Mouse (Mus musculus) brain, embryonic 14.5 days (tissue): ENCODE measurements around the gene Acsl6. TPM values are rescaled to one million over a fixed set of nuclear protein-coding genes. Genes with fewer than 3 reads are reported as not detected.

Source experiments
- DNase-seq: peaks from one replicate; pipeline ENCODE4 v3.0.0-alpha.2; 2011; ENCODE audit warnings: low read depth
- CTCF ChIP-seq: fragments of 200-500 bp; IDR thresholded peaks from 2 replicates; pipeline ENCODE4 v1.5.1; 2012; ENCODE audit warnings: inconsistent platforms, mild to moderate bottlenecking, moderate library complexity, borderline replicate concordance; ENCODE audit not compliant: insufficient read depth, insufficient read length; ENCODE audit errors: extremely low read depth
- POLR2A ChIP-seq: fragments of 200-500 bp; IDR thresholded peaks from 2 replicates; pipeline ENCODE4 v1.6.1; 2012; ENCODE audit warnings: mild to moderate bottlenecking, inconsistent platforms, borderline replicate concordance; ENCODE audit not compliant: poor library complexity, insufficient read depth, insufficient read length, severe bottlenecking; ENCODE audit errors: extremely low read depth
- polyA plus RNA-seq: library from polyadenylated mRNA; depleted of rRNA; stranded (reverse); fragments of >200 nt; gene quantifications from 2 replicates; pipeline ENCODE4 v1.2.3, GENCODE M21; 2012; rRNA removed

The Acsl6 gene
- polyA plus RNA-seq, 1 experiment, result 46.4 TPM

- TF ChIP-seq POLR2A, result no peak
- TF ChIP-seq CTCF, result no peak
- DNase-seq, result no peak
Measured at GRCm38 (mm10) chr11:54410612-54411011, 107.0 kb downstream of the Acsl6 start.

GRCm38 (mm10) chr11:54413017-54413416 lies 109.4 kb downstream of the Acsl6 start:
- TF ChIP-seq CTCF, result no peak
- TF ChIP-seq POLR2A, result no peak
- DNase-seq, result peak; percentile 60

Other genes starting within 250 kb of the Acsl6 start
- 26.0 and 38.9 TPM in 2 replicates for gene Pdlim4, start 234.8 kb upstream of the Acsl6 start, polyA plus RNA-seq
- gene P4ha2, start 203.7 kb upstream of the Acsl6 start, polyA plus RNA-seq, result 14.0 and 15.0 TPM in 2 replicates
- not detected in 2 replicates for gene Csf2, start 54.1 kb upstream of the Acsl6 start, polyA plus RNA-seq
- gene Il3, start 36.5 kb upstream of the Acsl6 start, polyA plus RNA-seq, result not detected in 2 replicates
- not detected in 2 replicates for gene Meikin, start 66.9 kb downstream of the Acsl6 start, polyA plus RNA-seq
- 8.5 and 9.7 TPM in 2 replicates for gene Fnip1, start 134.4 kb downstream of the Acsl6 start, polyA plus RNA-seq
- gene Rapgef6, start 219.0 kb downstream of the Acsl6 start, polyA plus RNA-seq, result 23.9 and 29.5 TPM in 2 replicates